Mouse (Mus musculus): ENCODE measurements around the gene Btnl6. TPM values are rescaled to one million over a fixed set of nuclear protein-coding genes. Genes with fewer than 3 reads are reported as not detected.
"Not testable (repeated sequence)": the region's sequence is repeated elsewhere in the genome, so short reads cannot be mapped to it uniquely, and the experiment has no call there.

Btnl6 gene
- polyA plus RNA-seq, 1 experiment from 2014 or later = 30.9 TPM

DNA sequence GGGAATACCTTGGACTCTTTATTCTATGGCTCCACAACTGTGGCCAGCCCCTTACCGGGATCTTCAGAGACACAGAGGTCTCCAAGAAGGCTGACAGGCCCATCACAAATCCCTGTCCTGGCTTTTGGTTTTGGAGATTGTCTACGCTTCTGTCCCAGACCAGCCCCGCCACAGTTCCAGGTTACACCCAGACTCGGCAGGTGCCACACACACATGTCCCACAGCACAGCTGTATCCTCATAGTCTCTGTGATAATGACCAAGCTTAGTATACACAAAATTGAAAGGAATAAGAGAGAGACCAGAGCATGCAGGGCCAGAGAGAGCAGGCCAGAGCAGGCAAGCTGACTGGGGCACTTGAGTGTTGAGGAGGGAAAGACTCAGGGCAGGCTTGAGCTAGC, 643 bp upstream of the Btnl6 start:
- Histone ChIP-seq H3K36me3 (ENCODE audit: control insufficient read depth, insufficient read depth, low read length) (no peaks in the 10 kb centered on the region), H3K4me1 (ENCODE audit: control insufficient read depth, insufficient read depth, low read length) (no peaks in the 10 kb centered on the region), H3K9me3 (ENCODE audit: control insufficient read depth, low read length) (no peaks in the 10 kb centered on the region), H3K4me3 (ENCODE audit: low read length) (peak overlapping the region; percentile 26), H3K4me2 (ENCODE audit: low read depth, low read length) (peak overlapping the region; percentile 48), H3K9ac (ENCODE audit: low read depth, low read length) (peak overlapping the region; percentile 60), H3K27me3 (replicated peaks; ENCODE audit: control insufficient read depth, insufficient read depth, low read length) (no peaks in the 10 kb centered on the region), H3K27ac (ENCODE audit: low read length) (peak overlapping the region; percentile 80)
- no peak for ATAC-seq
- 88% methylated on average over 4 of the region's 4 CpGs for WGBS

GRCm38 (mm10) chr17:34516514-34516913, 638 bp downstream of the Btnl6 start:
- H3K27me3 ChIP-seq (replicated peaks; ENCODE audit: control insufficient read depth, insufficient read depth, low read length) = no peaks in the 10 kb centered on the region
- peak overlapping the region; percentile 7; the same call in 1 of the 2 replicates for H3K4me3 ChIP-seq (ENCODE audit: low read length)
- H3K4me1 ChIP-seq (ENCODE audit: control insufficient read depth, insufficient read depth, low read length) = no peaks in the 10 kb centered on the region
- H3K4me2 ChIP-seq (ENCODE audit: low read depth, low read length) = no peak overlapping the region
- 0 out of 2 replicates have a peak overlapping the region, but pooled peaks have one; percentile 39 for H3K27ac ChIP-seq (ENCODE audit: low read length)
- ATAC-seq = peak; percentile 61
- H3K9ac ChIP-seq (ENCODE audit: low read depth, low read length) = peak overlapping the region; percentile 60; the same call in 1 of the 2 replicates
- no peaks in the 10 kb centered on the region for H3K36me3 ChIP-seq (ENCODE audit: control insufficient read depth, insufficient read depth, low read length)
- 70% methylated on average over 2 of the region's 2 CpGs for WGBS
- no peaks in the 10 kb centered on the region for H3K9me3 ChIP-seq (ENCODE audit: control insufficient read depth, low read length)

- not testable (repeated sequence) for H3K9ac ChIP-seq (ENCODE audit: low read depth, low read length); H3K36me3 ChIP-seq (ENCODE audit: control insufficient read depth, insufficient read depth, low read length); H3K4me1 ChIP-seq (ENCODE audit: control insufficient read depth, insufficient read depth, low read length); ATAC-seq; H3K4me2 ChIP-seq (ENCODE audit: low read depth, low read length); H3K4me3 ChIP-seq (ENCODE audit: low read length); H3K27me3 ChIP-seq (replicated peaks; ENCODE audit: control insufficient read depth, insufficient read depth, low read length); H3K27ac ChIP-seq (ENCODE audit: low read length); H3K9me3 ChIP-seq (ENCODE audit: control insufficient read depth, low read length)
- 52% methylated on average over 1 of the region's 1 CpGs for WGBS
Observed at GRCm38 (mm10) chr17:34511723-34512122, 5.4 kb downstream of the Btnl6 start.

DNA sequence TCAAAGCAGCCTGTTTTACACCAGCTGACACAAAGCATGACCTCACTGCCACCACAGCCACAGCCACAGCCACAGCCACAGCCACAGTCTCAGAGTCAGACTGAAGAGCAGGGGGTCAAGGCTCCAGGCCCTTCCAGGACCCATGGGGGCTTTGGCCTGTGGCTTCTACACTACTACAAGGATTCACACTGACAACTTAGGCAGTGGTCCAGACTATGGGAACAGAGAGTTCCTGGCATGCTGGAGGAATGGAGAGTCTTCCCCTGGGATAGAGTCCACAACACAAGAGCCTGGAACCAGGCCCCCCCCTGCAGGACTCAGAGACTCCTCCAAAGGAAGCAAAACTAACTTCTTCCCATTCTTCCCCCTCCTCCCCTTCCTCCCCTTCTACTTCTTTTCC, 9.6 kb downstream of the Btnl6 start:
- H3K9me3 ChIP-seq (ENCODE audit: control insufficient read depth, low read length) = no peaks in the 10 kb centered on the region
- ATAC-seq = no peak
- no peaks in the 10 kb centered on the region for H3K36me3 ChIP-seq (ENCODE audit: control insufficient read depth, insufficient read depth, low read length)
- no peak overlapping the region for H3K4me2 ChIP-seq (ENCODE audit: low read depth, low read length)
- H3K9ac ChIP-seq (ENCODE audit: low read depth, low read length) = no peak overlapping the region
- no peak overlapping the region for H3K27ac ChIP-seq (ENCODE audit: low read length)
- H3K4me1 ChIP-seq (ENCODE audit: control insufficient read depth, insufficient read depth, low read length) = no peaks in the 10 kb centered on the region
- no peak overlapping the region for H3K4me3 ChIP-seq (ENCODE audit: low read length)
- H3K27me3 ChIP-seq (replicated peaks; ENCODE audit: control insufficient read depth, insufficient read depth, low read length) = no peaks in the 10 kb centered on the region

DNA sequence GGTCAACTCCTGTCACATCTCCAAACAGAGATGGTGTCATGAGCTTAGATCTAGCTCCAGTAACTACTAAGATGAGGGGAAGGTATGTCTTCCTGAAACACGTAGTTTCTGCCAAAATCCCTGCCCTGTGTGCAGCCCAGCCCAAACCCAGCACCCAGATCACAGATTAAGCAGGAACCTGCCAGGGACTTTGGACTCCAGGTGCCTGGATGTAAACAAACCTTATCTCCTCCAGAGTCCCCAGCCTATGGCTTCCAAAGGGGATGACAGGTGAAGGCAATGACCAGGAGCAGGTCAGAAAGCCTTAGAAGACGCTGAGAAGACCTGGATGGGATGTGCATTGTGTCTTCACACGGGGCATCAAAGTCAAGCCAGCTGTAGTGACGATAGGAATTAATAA, 19.4 kb downstream of the Btnl6 start:
- not testable (repeated sequence) for H3K36me3 ChIP-seq (ENCODE audit: control insufficient read depth, insufficient read depth, low read length); H3K4me3 ChIP-seq (ENCODE audit: low read length); H3K9ac ChIP-seq (ENCODE audit: low read depth, low read length); H3K4me1 ChIP-seq (ENCODE audit: control insufficient read depth, insufficient read depth, low read length); H3K27me3 ChIP-seq (replicated peaks; ENCODE audit: control insufficient read depth, insufficient read depth, low read length); H3K9me3 ChIP-seq (ENCODE audit: control insufficient read depth, low read length)
- 47% methylated on average over 3 of the region's 4 CpGs for WGBS
- peak; percentile 91 for ATAC-seq
- H3K27ac ChIP-seq (ENCODE audit: low read length) = peak overlapping the region; percentile 41; the same call in 1 of the 2 replicates
- H3K4me2 ChIP-seq (ENCODE audit: low read depth, low read length) = peak overlapping the region; percentile 48; the same call in 1 of the 2 replicates

- Histone ChIP-seq H3K9ac (ENCODE audit: low read depth, low read length) (0 out of 2 replicates have a peak overlapping the region, but pooled peaks have one; percentile 62), H3K4me2 (ENCODE audit: low read depth, low read length) (peak overlapping the region; percentile 48), H3K4me3 (ENCODE audit: low read length) (peak overlapping the region; percentile 43), H3K27ac (ENCODE audit: low read length) (peak overlapping the region; percentile 64)
- not testable (repeated sequence) for H3K27me3 ChIP-seq (replicated peaks; ENCODE audit: control insufficient read depth, insufficient read depth, low read length); H3K36me3 ChIP-seq (ENCODE audit: control insufficient read depth, insufficient read depth, low read length); H3K9me3 ChIP-seq (ENCODE audit: control insufficient read depth, low read length); H3K4me1 ChIP-seq (ENCODE audit: control insufficient read depth, insufficient read depth, low read length)
- ATAC-seq = peak; percentile 84
- 56% methylated on average over 3 of the region's 3 CpGs for WGBS
Observed at GRCm38 (mm10) chr17:34497319-34497718, 19.8 kb downstream of the Btnl6 start.

GRCm38 (mm10) chr17:34496539-34496938, 20.6 kb downstream of the Btnl6 start:
- Histone ChIP-seq H3K36me3 (ENCODE audit: control insufficient read depth, insufficient read depth, low read length) (no peaks in the 10 kb centered on the region), H3K4me3 (ENCODE audit: low read length) (peak overlapping the region; percentile 43), H3K27me3 (replicated peaks; ENCODE audit: control insufficient read depth, insufficient read depth, low read length) (no peaks in the 10 kb centered on the region), H3K27ac (ENCODE audit: low read length) (peak overlapping the region; percentile 64), H3K4me1 (ENCODE audit: control insufficient read depth, insufficient read depth, low read length) (no peaks in the 10 kb centered on the region), H3K9me3 (ENCODE audit: control insufficient read depth, low read length) (no peaks in the 10 kb centered on the region), H3K9ac (ENCODE audit: low read depth, low read length) (peak overlapping the region; percentile 62), H3K4me2 (ENCODE audit: low read depth, low read length) (peak overlapping the region; percentile 48)
- WGBS = 84% methylated on average over 1 of the region's 2 CpGs
- ATAC-seq = no peak

DNA sequence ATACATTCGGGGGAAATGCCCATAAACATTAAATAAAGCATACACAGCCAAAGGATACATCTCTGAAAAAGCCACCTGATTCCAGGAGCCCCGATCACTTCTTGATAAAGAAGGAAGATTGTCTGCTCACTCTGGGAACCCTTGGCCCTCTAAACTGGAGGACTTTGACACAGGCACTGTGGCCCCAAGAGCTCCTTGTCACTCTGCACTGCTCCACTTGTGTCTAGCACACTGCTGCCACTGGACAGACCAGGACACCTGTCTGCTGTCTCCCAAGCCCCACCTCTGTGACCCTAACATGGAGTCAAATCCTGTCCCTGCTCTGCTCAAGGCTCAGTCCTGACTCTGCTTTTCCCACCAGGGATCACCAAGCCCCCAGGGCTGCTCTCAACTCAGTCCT, 22.0 kb downstream of the Btnl6 start:
- not testable (repeated sequence) for H3K9me3 ChIP-seq (ENCODE audit: control insufficient read depth, low read length); H3K36me3 ChIP-seq (ENCODE audit: control insufficient read depth, insufficient read depth, low read length); H3K27me3 ChIP-seq (replicated peaks; ENCODE audit: control insufficient read depth, insufficient read depth, low read length); H3K4me1 ChIP-seq (ENCODE audit: control insufficient read depth, insufficient read depth, low read length)
- H3K9ac ChIP-seq (ENCODE audit: low read depth, low read length) = peak overlapping the region; percentile 31; the same call in 1 of the 2 replicates
- peak overlapping the region; percentile 50; the same call in 1 of the 2 replicates for H3K27ac ChIP-seq (ENCODE audit: low read length)
- H3K4me3 ChIP-seq (ENCODE audit: low read length) = peak overlapping the region; percentile 43
- H3K4me2 ChIP-seq (ENCODE audit: low read depth, low read length) = peak overlapping the region; percentile 48
- peak; percentile 69 for ATAC-seq
- WGBS = 68% methylated on average over 2 of the region's 2 CpGs

GRCm38 (mm10) chr17:34492796-34493195, 24.4 kb downstream of the Btnl6 start:
- H3K9ac ChIP-seq (ENCODE audit: low read depth, low read length) = no peak overlapping the region
- no peak overlapping the region for H3K4me2 ChIP-seq (ENCODE audit: low read depth, low read length)
- H3K27me3 ChIP-seq (replicated peaks; ENCODE audit: control insufficient read depth, insufficient read depth, low read length) = no peaks in the 10 kb centered on the region
- no peak overlapping the region for H3K4me3 ChIP-seq (ENCODE audit: low read length)
- H3K4me1 ChIP-seq (ENCODE audit: control insufficient read depth, insufficient read depth, low read length) = no peaks in the 10 kb centered on the region
- no peak for ATAC-seq
- no peaks in the 10 kb centered on the region for H3K9me3 ChIP-seq (ENCODE audit: control insufficient read depth, low read length)
- no peaks in the 10 kb centered on the region for H3K36me3 ChIP-seq (ENCODE audit: control insufficient read depth, insufficient read depth, low read length)
- H3K27ac ChIP-seq (ENCODE audit: low read length) = no peak overlapping the region

Data from intestine, embryonic 16.5 days (tissue).